Mouse (Mus musculus) layer of hippocampus, adult 9-10 months (tissue): ENCODE measurements around the gene Washc3.

ENCODE experiments used
- DNase-seq: peaks from one replicate; pipeline ENCODE4 v3.0.0; 2022; ENCODE audit warnings: low spot score

The Washc3 gene

GRCm38 (mm10) chr10:88260309-88260708 lies 59.4 kb downstream of the Washc3 start:
- DNase-seq = no peak

DNA sequence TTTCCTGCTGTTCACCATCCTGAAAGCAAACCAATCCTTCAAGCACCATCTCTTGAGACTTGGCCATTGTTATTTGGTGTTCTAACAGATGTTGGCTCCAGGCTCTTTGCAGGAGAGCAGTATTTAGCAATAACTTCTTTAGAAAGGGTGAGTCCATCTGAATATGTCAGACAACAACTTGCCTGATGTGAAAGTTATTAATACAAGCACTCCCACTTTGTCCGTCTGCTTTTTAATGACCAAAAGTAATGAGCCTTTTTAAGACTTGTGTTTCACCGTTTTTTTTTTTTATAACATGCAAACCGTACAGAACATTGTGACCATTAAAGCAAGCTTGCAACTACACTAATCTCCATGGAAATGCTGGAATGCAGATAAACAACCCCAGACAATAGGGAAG lies 60.3 kb downstream of the Washc3 start:
- DNase-seq = no peak

GRCm38 (mm10) chr10:88263383-88263782 lies 62.5 kb downstream of the Washc3 start:
- DNase-seq = no peak

DNA sequence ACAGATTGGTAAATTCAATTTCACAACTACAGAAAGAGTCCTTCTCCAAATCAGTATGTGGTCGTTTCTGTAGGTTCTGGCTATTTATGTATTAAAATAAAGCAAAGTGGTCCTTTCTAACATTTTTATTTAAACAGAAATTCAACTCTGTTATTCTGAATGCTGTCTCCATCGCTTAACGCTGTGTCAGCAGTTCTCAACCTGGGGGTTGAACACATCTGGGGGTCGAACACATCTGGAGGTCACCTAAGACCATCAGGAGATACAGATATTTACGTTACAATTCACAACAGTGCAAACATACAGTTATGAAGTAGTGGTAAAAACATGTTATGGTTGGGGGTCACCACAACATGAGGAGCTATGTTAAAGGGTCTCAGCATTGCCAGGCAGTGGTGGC lies 73.2 kb downstream of the Washc3 start:
- no peak for DNase-seq

DNA sequence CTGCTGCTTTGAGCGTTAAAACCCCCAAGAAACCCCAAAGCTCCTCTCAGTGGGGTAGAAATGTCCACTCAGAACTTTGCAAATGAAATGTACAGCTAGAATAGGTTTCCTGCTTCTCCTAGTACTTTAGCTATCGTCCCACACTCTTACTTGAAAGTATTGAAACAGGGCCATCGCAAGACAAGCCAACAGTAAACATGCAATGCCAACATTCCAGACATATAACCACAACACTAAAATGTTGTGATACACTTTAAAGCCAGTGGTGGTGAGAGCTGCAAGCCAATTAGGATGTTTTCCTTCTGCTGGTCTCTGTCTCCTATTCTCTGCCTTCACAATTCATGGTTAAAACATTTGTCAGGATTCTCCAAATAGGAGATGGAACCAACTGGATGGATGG lies 80.8 kb downstream of the Washc3 start:
- DNase-seq = no peak

GRCm38 (mm10) chr10:88284343-88284990 lies 83.6 kb downstream of the Washc3 start:
- DNase-seq = no peak

- no peak for DNase-seq
Measured at GRCm38 (mm10) chr10:88287261-88287660, 86.4 kb downstream of the Washc3 start.

GRCm38 (mm10) chr10:88288061-88288460 lies 87.2 kb downstream of the Washc3 start:
- no peak for DNase-seq

GRCm38 (mm10) chr10:88295091-88295490 lies 94.2 kb downstream of the Washc3 start:
- no peak for DNase-seq
